Mouse (Mus musculus): ENCODE data around the gene Epb41.

GRCm38 (mm10) chr4:132080492-132080983, 5.4 kb upstream of the Epb41 start:
- TF ChIP-seq CTCF (IDR thresholded peaks at IDR 0.05; ENCODE audit: low read depth, low read length) = no peak
- no peak for TF ChIP-seq EP300 (IDR thresholded peaks at IDR 0.05; ENCODE audit: insufficient read depth, low read depth, low read length)
- no peak for TF ChIP-seq POLR2A (IDR thresholded peaks at IDR 0.05; ENCODE audit: insufficient read depth, low read length)
